Mouse (Mus musculus) lung, embryonic 16.5 days (tissue): Measurements from ENCODE around the gene Mgat4a. TPM values are rescaled to one million over a fixed set of nuclear protein-coding genes. Genes with fewer than 3 reads are reported as not detected.

ENCODE experiments used
- ATAC-seq: fragments of 200-750 bp; cut with Nextera tagmentation; 2 replicates; pipeline ENCODE4 v1.8.0; 2017; ENCODE audit warnings: low read depth, mild to moderate bottlenecking, moderate library complexity
- H3K27ac ChIP-seq: fragments of 300-500 bp; sonication (generic); 2 replicates; pipeline ENCODE4 v1.5.1; 2014; ENCODE audit warnings: mild to moderate bottlenecking, control low read depth, low read length
- H3K27me3 ChIP-seq: fragments of 300-500 bp; sonication (generic); 2 replicates; pipeline ENCODE4 v1.6.1; 2014; ENCODE audit warnings: low read depth, low read length, mixed read lengths; ENCODE audit not compliant: control insufficient read depth, insufficient read depth
- H3K36me3 ChIP-seq: fragments of 300-500 bp; sonication (generic); 2 replicates; pipeline ENCODE4 v1.6.1; 2014; ENCODE audit warnings: low read length; ENCODE audit not compliant: control insufficient read depth, insufficient read depth
- H3K4me1 ChIP-seq: fragments of 300-500 bp; sonication (generic); replicated peaks from 2 replicates; pipeline ENCODE4 v1.6.1; 2014; ENCODE audit warnings: low read length, mixed read lengths; ENCODE audit not compliant: control insufficient read depth, insufficient read depth
- H3K4me2 ChIP-seq: fragments of 300-500 bp; sonication (generic); 2 replicates; pipeline ENCODE4 v1.6.1; 2014; ENCODE audit warnings: low read depth, low read length, control low read depth
- H3K4me3 ChIP-seq: fragments of 300-500 bp; sonication (generic); 2 replicates; pipeline ENCODE4 v1.5.1; 2014; ENCODE audit warnings: mild to moderate bottlenecking, low read length, control low read depth
- H3K9ac ChIP-seq: fragments of 300-500 bp; sonication (generic); 2 replicates; pipeline ENCODE4 v1.6.1; 2014; ENCODE audit warnings: low read length, control low read depth
- H3K9me3 ChIP-seq: fragments of 300-500 bp; sonication (generic); 2 replicates; pipeline ENCODE4 v1.6.1; 2016; ENCODE audit warnings: low read length; ENCODE audit not compliant: control insufficient read depth
- WGBS: fragments of 180-500 bp; shearing (Covaris S2); extraction: QIAGEN DNeasy Blood & Tissue Kit; methylation state at CpG from one replicate; pipeline ENCODE4 v1.1.7; 2014; 5-methylcytosine and 5-hydroxymethylcytosine counted together
- polyA plus RNA-seq: library from polyadenylated mRNA; unstranded; fragments of >200 nt; fragmentation: Nextera tagmentation; extraction: Ambion mirVana; gene quantifications from 2 replicates; pipeline ENCODE4 v1.2.1, GENCODE M21; 2015

Mgat4a gene
- polyA plus RNA-seq, 1 experiment from 2014 or later = 6.5 TPM

GRCm38 (mm10) chr1:37467806-37468205 lies 73.0 kb downstream of the Mgat4a start:
- ATAC-seq = no peak
- H3K9me3 ChIP-seq = no peaks in the 10 kb centered on the region
- no peak overlapping the region for H3K27ac ChIP-seq
- H3K4me2 ChIP-seq = no peak overlapping the region
- no peak overlapping the region for H3K4me3 ChIP-seq
- no peaks in the 10 kb centered on the region for H3K4me1 ChIP-seq
- no peaks in the 10 kb centered on the region for H3K27me3 ChIP-seq
- no peaks in the 10 kb centered on the region for H3K36me3 ChIP-seq
- H3K9ac ChIP-seq = no peak overlapping the region
- WGBS = 83% methylated on average over 4 of the region's 4 CpGs

- no peak for ATAC-seq
- no peaks in the 10 kb centered on the region for H3K9me3 ChIP-seq
- no peaks in the 10 kb centered on the region for H3K27me3 ChIP-seq
- H3K4me1 ChIP-seq = no peaks in the 10 kb centered on the region
- no peak overlapping the region for H3K4me3 ChIP-seq
- H3K9ac ChIP-seq = no peak overlapping the region
- H3K27ac ChIP-seq = no peak overlapping the region
- H3K36me3 ChIP-seq = no peaks in the 10 kb centered on the region
- no peak overlapping the region for H3K4me2 ChIP-seq
- 79% methylated on average over 3 of the region's 3 CpGs for WGBS
Observed at GRCm38 (mm10) chr1:37466322-37466995, 74.4 kb downstream of the Mgat4a start.

GRCm38 (mm10) chr1:37464878-37465452 lies 75.9 kb downstream of the Mgat4a start:
- H3K9me3 ChIP-seq = no peaks in the 10 kb centered on the region
- no peak overlapping the region for H3K4me2 ChIP-seq
- no peak overlapping the region for H3K4me3 ChIP-seq
- no peaks in the 10 kb centered on the region for H3K27me3 ChIP-seq
- no peaks in the 10 kb centered on the region for H3K36me3 ChIP-seq
- WGBS = 76% methylated on average over 10 of the region's 10 CpGs
- no peaks in the 10 kb centered on the region for H3K4me1 ChIP-seq
- no peak for ATAC-seq
- H3K9ac ChIP-seq = no peak overlapping the region
- H3K27ac ChIP-seq = no peak overlapping the region

GRCm38 (mm10) chr1:37457546-37457945 lies 83.3 kb downstream of the Mgat4a start:
- no peak overlapping the region for H3K4me3 ChIP-seq
- 0 out of 2 replicates have a peak, but pooled peaks cover 2% of the 10 kb centered on the region for H3K36me3 ChIP-seq
- ATAC-seq = no peak
- no peak overlapping the region for H3K9ac ChIP-seq
- H3K27me3 ChIP-seq = no peaks in the 10 kb centered on the region
- H3K9me3 ChIP-seq = no peaks in the 10 kb centered on the region
- no peak overlapping the region for H3K27ac ChIP-seq
- no peak overlapping the region for H3K4me2 ChIP-seq
- WGBS = 92% methylated on average over 7 of the region's 7 CpGs
- H3K4me1 ChIP-seq = no peaks in the 10 kb centered on the region

- Histone ChIP-seq H3K36me3 (0 out of 2 replicates have a peak, but pooled peaks cover 2% of the 10 kb centered on the region), H3K27me3 (no peaks in the 10 kb centered on the region), H3K9ac (no peak overlapping the region), H3K27ac (no peak overlapping the region), H3K4me3 (no peak overlapping the region), H3K4me1 (no peaks in the 10 kb centered on the region), H3K9me3 (no peaks in the 10 kb centered on the region), H3K4me2 (no peak overlapping the region)
- no peak for ATAC-seq
- WGBS = 86% methylated on average over 8 of the region's 8 CpGs
Observed at GRCm38 (mm10) chr1:37451270-37451669, 89.5 kb downstream of the Mgat4a start.

- Histone ChIP-seq H3K9ac (no peak overlapping the region), H3K27me3 (no peaks in the 10 kb centered on the region), H3K27ac (no peak overlapping the region), H3K9me3 (no peaks in the 10 kb centered on the region), H3K4me1 (no peaks in the 10 kb centered on the region), H3K36me3 (no peaks in the 10 kb centered on the region), H3K4me2 (no peak overlapping the region), H3K4me3 (no peak overlapping the region)
- WGBS = 72% methylated on average over 10 of the region's 10 CpGs
- no peak for ATAC-seq
Observed at GRCm38 (mm10) chr1:37448361-37449095, 92.3 kb downstream of the Mgat4a start.

- no peak overlapping the region for H3K9ac ChIP-seq
- no peaks in the 10 kb centered on the region for H3K4me1 ChIP-seq
- no peak overlapping the region for H3K27ac ChIP-seq
- WGBS = 87% methylated on average over 16 of the region's 16 CpGs
- no peak for ATAC-seq
- no peaks in the 10 kb centered on the region for H3K9me3 ChIP-seq
- H3K27me3 ChIP-seq = no peaks in the 10 kb centered on the region
- H3K36me3 ChIP-seq = peaks cover 12% of the 10 kb centered on the region
- no peak overlapping the region for H3K4me3 ChIP-seq
- H3K4me2 ChIP-seq = no peak overlapping the region
Observed at GRCm38 (mm10) chr1:37442848-37443835, 97.7 kb downstream of the Mgat4a start.

- Histone ChIP-seq H3K9ac (no peak overlapping the region), H3K4me1 (peaks cover 2% of the 10 kb centered on the region), H3K4me2 (no peak overlapping the region), H3K36me3 (peaks cover 59% of the 10 kb centered on the region), H3K27me3 (no peaks in the 10 kb centered on the region), H3K4me3 (no peak overlapping the region), H3K27ac (no peak overlapping the region), H3K9me3 (no peaks in the 10 kb centered on the region)
- no peak for ATAC-seq
- WGBS = 90% methylated on average over 3 of the region's 3 CpGs
Observed at GRCm38 (mm10) chr1:37436419-37436818, 104.4 kb downstream of the Mgat4a start.
